Mouse (Mus musculus) cerebellum, postnatal 36 days (tissue): Measurements from ENCODE around the gene Sarm1.

Experiments used
- DNase-seq, 2 experiments: peaks; one replicate each; pipeline ENCODE4 v3.0.0; 2021 to 2022; ENCODE audit warnings: mixed read lengths in 2 of 2

The Sarm1 gene

GRCm38 (mm10) chr11:78463286-78464036 lies 34.1 kb downstream of the Sarm1 start:
- DNase-seq = no peak

GRCm38 (mm10) chr11:78462669-78463068 lies 34.9 kb downstream of the Sarm1 start:
- DNase-seq = no peak

- no peak for DNase-seq
Observed at GRCm38 (mm10) chr11:78461894-78462293, 35.7 kb downstream of the Sarm1 start.

GRCm38 (mm10) chr11:78458740-78459139 lies 38.8 kb downstream of the Sarm1 start:
- no peak for DNase-seq

GRCm38 (mm10) chr11:78455308-78455707 lies 42.2 kb downstream of the Sarm1 start:
- DNase-seq = no peak

GRCm38 (mm10) chr11:78454276-78454675 lies 43.3 kb downstream of the Sarm1 start:
- DNase-seq = no peak

- peak; percentile 60 to 63 for DNase-seq
Observed at GRCm38 (mm10) chr11:78453675-78454074, 43.9 kb downstream of the Sarm1 start.

GRCm38 (mm10) chr11:78450337-78450736 lies 47.2 kb downstream of the Sarm1 start:
- DNase-seq = no peak

- DNase-seq = no peak
Observed at GRCm38 (mm10) chr11:78448242-78448641, 49.3 kb downstream of the Sarm1 start.

GRCm38 (mm10) chr11:78447168-78447567 lies 50.4 kb downstream of the Sarm1 start:
- DNase-seq = no peak

- no peak for DNase-seq
Observed at GRCm38 (mm10) chr11:78443115-78443514, 54.4 kb downstream of the Sarm1 start.

- no peak for DNase-seq
Observed at GRCm38 (mm10) chr11:78438399-78438930, 59.1 kb downstream of the Sarm1 start.

GRCm38 (mm10) chr11:78437182-78437581 lies 60.4 kb downstream of the Sarm1 start:
- no peak for DNase-seq

- no peak for DNase-seq
Observed at GRCm38 (mm10) chr11:78435776-78436349, 61.7 kb downstream of the Sarm1 start.

GRCm38 (mm10) chr11:78434052-78434451 lies 63.5 kb downstream of the Sarm1 start:
- no peak for DNase-seq

GRCm38 (mm10) chr11:78431176-78431575 lies 66.4 kb downstream of the Sarm1 start:
- peak in 1 of 2 experiments; percentile 17 for DNase-seq

GRCm38 (mm10) chr11:78430195-78430878 lies 67.2 kb downstream of the Sarm1 start:
- no peak for DNase-seq

- no peak for DNase-seq
Observed at GRCm38 (mm10) chr11:78428309-78428708, 69.2 kb downstream of the Sarm1 start.

- DNase-seq = no peak
Observed at GRCm38 (mm10) chr11:78427655-78428054, 69.9 kb downstream of the Sarm1 start.

- no peak for DNase-seq
Observed at GRCm38 (mm10) chr11:78425572-78425971, 72.0 kb downstream of the Sarm1 start.

GRCm38 (mm10) chr11:78424352-78424751 lies 73.2 kb downstream of the Sarm1 start:
- no peak for DNase-seq
